Mouse (Mus musculus): Measurements from ENCODE around the gene 4930518I15Rik.

DNA sequence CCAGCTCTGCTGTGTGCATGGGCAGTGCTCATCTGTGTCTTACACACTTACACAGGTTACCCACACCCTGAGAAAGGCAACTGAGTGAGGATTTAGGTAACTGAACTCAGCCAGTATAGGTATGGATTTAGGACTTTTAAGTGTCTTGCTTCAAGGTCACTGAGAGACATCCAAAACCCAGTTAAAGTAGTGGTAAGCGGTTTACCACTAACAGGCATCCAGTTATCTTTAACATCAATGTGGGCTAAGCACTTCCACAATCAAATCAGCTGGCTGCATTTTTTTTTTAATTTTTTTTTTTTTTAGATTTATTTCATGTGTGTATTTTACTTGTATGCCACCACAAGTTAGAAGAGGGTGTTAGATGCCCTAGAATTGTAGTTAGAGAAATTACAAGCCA is 1.4 kb downstream of the 4930518I15Rik start:
- TF ChIP-seq POLR2A (IDR thresholded peaks at IDR 0.05; ENCODE audit: extremely low read depth, insufficient read depth, low read length): no peak
- no peak for TF ChIP-seq CTCF (IDR thresholded peaks at IDR 0.05; ENCODE audit: extremely low read depth, insufficient read depth, low read length)

All from cortical plate, adult 2 months (tissue).